Mouse (Mus musculus): ENCODE measurements at regions not wholly inside any gene's neighbourhood (a gene's known extent, or its start where the extent isn't known, plus 50 kb on each side); places are given as distances from the start of the nearest gene placed in this dataset.

DNA sequence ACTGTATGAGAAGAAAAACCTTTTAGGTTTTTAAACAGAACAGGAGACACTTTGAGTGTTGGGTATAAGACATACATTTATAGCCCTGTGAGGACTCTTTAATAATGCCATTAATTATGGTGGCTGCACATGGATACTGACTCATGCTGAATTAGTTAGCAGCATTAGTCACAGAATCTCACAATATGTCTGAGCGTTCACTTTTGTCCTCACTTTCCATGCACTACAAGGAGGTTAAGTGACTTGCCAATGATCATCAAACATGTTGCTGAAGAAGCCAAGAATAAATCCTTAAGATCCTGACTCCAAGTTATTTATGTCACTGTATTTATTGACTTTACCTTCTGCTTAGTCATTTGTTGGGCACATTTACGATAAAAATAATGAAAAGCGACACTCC lies 105.6 kb upstream of the Atxn7l3b start:
- DNase-seq, result peak; percentile 6

DNA sequence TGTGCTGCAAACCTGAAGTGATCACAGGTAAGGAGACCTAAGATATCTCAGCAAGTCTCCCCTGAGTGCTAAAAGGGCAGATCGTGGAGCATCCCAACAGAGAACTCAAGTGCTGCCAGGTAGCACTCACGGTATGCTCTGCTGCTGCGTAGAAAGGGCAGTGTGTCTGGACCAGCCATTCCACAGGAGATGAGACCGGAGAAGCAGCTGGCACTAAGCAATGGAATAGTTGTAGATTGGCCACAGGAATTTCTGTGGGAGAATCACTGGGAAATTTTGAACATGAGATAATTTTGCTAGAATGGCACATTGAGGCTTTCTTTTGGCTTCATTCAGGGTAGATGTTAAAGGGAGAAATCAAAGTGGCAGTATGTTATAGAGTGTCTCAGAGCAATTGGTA lies 104.1 kb upstream of the Atxn7l3b start:
- DNase-seq, result no peak

DNA sequence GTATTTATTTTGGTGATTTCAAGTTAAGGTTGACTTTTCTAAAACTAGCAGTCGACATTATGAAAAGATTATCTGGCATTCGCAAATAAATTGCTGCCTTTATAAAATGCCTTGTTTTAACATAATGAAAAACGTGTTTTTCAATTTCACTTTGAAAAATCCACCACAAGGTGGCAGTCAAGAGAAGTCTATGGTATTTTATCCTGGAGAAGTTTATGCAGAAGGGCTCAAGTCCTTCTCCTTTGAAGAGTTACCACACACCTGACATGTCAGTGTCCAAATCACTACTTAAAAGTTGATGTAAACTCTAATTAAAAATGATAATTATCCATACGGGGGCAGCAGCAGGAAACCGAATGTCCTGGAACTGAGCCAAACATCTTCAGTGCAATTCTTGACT lies 98.5 kb upstream of the Atxn7l3b start:
- peak; percentile 24 for DNase-seq

DNA sequence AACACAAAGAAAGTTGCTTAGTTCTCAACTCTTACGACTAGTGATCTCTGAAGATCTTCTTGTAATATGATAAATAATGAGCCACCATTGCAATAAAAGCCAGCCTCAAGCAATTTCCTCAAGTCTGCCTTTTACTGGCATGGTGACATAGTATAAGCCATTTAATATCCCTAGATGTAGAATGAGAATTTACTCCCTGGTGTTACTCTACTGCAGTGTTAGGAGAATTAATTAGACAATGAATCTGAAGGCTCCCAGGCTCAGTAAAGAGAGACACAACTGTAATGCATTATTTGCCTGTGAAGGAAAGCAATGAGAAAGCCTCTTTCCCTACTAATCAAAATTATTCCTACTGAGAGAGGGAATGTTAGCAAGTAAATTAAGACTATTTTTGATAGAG lies 95.8 kb upstream of the Atxn7l3b start:
- DNase-seq, result no peak

DNA sequence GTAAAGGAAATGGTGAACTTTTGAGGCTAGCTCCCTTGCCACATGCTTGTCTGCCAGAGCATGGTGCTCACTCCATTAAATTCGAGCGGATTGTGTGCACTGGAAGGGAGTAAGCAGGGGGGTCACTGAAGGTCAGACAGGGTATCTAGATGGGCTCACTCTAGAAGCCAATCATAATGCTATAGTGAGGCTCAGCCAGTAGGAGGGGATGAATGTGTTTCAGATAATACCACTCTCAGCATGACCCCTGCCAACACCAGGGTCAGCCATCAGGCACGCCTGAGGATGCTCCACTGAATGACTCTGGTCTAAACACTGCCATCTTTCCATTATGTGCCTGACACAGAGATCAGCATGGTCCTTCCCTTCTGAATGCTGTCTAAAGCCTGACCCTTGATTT lies 80.3 kb upstream of the Atxn7l3b start:
- no peak for DNase-seq

DNA sequence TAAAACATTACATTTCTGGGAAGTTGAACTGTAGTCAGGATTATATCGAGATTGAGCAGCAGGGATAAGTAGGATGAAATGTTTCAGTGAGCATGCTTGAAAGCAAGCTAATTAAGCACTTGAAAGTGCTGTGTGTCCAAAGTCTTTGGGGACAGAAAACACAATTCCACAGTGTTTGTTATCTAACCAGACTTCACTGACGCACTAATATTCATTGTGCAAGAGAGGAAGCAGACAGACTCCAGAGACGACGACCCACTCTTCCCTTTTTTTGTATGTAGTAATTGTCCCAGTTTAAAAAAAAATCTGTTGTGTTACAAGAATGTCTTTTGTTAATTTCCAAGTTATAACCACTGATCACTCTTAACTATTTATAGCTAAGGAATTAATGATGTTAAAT lies 61.9 kb upstream of the Atxn7l3b start:
- no peak for DNase-seq

DNA sequence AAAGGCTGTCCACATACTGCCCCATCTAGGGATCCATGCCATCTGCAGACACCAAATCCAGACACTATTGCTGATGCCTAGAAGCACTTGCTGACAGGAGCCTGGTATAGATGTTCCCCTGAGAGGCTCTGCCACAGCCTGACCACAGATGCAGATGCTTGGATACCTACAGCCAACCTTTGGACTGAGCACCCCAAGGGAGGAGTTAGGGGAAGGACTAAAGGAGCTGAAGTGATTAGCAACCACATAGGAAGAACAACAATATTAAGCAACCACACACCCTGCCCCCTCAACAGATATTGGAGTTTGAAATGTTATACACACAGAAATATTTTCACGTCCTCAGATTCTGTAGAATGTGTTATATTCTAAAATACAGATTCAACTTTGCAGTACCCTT lies 53.9 kb upstream of the Atxn7l3b start:
- DNase-seq, result no peak

Measured in right cerebral cortex, adult 18-20 months (tissue).